25 mouse cellular contexts compared by ENCODE assay signal in genomic region chr4:55335030-55335770, GRCm38 (mm10). TPM values are rescaled to one million over a fixed set of nuclear protein-coding genes. Genes with fewer than 3 reads are reported as not detected.
DNase-seq lines count a peak whose midpoint lies in the region; ATAC-seq and TF ChIP-seq lines count a peak whose summit lies in the region.
"Had no signal": no experiment of that assay in that cellular context is flagged by ENCODE, and none has a peak within 500 bp of the region (broad histone marks: within the 10 kb centered on the region; RNA-seq: fewer than 3 reads in every experiment).

No protein-coding gene starts in this region.

- peak overlapping the region; percentile 99 for H3K27ac ChIP-seq in embryonic fibroblast, embryonic 13.5 days (ENCODE audit: insufficient read depth, low read length)
- H3K27ac ChIP-seq: heart, adult 2 months; heart, embryonic 10.5 days; heart, embryonic 13.5 days; hindbrain, embryonic 12.5 days; hindbrain, embryonic 15.5 days; intestine, embryonic 15.5 days had no signal

- H3K4me3 ChIP-seq in embryonic fibroblast, embryonic 13.5 days (ENCODE audit: insufficient read depth, low read length): no peak overlapping the region
- H3K4me3 ChIP-seq: heart, adult 2 months; heart, embryonic 10.5 days; heart, embryonic 13.5 days; hindbrain, embryonic 12.5 days; hindbrain, embryonic 15.5 days; intestine, embryonic 15.5 days had no signal

- ATAC-seq in megakaryocyte progenitor cell, adult 5-6 weeks (replicated peaks; ENCODE audit: poor library complexity): peak; percentile 57
- ATAC-seq: CD4-positive, CD25-positive, alpha-beta regulatory T cell, adult 4 months; forebrain, embryonic 14.5 days; forebrain, postnatal 0 days; intestine, embryonic 15.5 days had no signal

- peak; percentile 49 for DNase-seq in 3T3-L1 (ENCODE audit: low read depth, low spot score)
- DNase-seq in Muller cell, postnatal 12 days (ENCODE audit: inconsistent ontology term): peak; percentile 73
- DNase-seq in spleen, postnatal 14 days (ENCODE audit: low spot score in 2 of 2): no peak
- no peak for DNase-seq in frontal cortex, adult 2 months (ENCODE audit: extremely low spot score in 1 of 2, low spot score in 1 of 2)
- DNase-seq in right cerebral cortex, postnatal 25 days: no peak
- DNase-seq: adrenal gland, adult 2 months; adrenal gland, postnatal 14 days; cerebellum, adult 11-12 months; cerebellum, adult 8-10 months; cerebellum, postnatal 10 days; cerebellum, postnatal 36 days; forebrain, postnatal 0 days; gastrocnemius, postnatal 10 days; heart, adult 2 months; heart, postnatal 14 days; kidney, adult 11 months had no signal

- no peak for TF ChIP-seq CTCF in embryonic fibroblast, embryonic 13.5 days (IDR thresholded peaks at IDR 0.05; ENCODE audit: borderline replicate concordance, insufficient read depth, low read length)

- peaks cover 8% of the 10 kb centered on the region; the same call in 1 of the 2 replicates for H3K4me1 ChIP-seq in embryonic fibroblast, embryonic 13.5 days (ENCODE audit: control insufficient read depth, insufficient read depth, low read length)
- H3K4me1 ChIP-seq: heart, embryonic 10.5 days; hindbrain, embryonic 12.5 days; hindbrain, embryonic 15.5 days; intestine, embryonic 15.5 days had no signal

- TF ChIP-seq POLR2A in embryonic fibroblast, embryonic 13.5 days (IDR thresholded peaks at IDR 0.05; ENCODE audit: low read depth, low read length): no peak

RNA-seq across cellular contexts. Expression of gene Rad23b, which starts 14.6 kb away (rescaled TPM):
- polyA plus RNA-seq in embryonic fibroblast, embryonic 13.5 days (2011; ENCODE audit: insufficient read length, low read depth, missing spikeins): 306 and 316 TPM in 2 replicates
- total RNA-seq in megakaryocyte progenitor cell, adult 5-6 weeks (2015): 117 and 123 TPM in 2 replicates
- total RNA-seq in megakaryocyte progenitor cell, adult 5-6 weeks (2017): 146 and 165 TPM in 2 replicates
- polyA plus RNA-seq in frontal cortex, adult 2 months (2012; rRNA removed): 112 and 125 TPM in 2 replicates

Comparison
In these comparisons a context has a peak if more than half of its experiments do, and no peak if none do; other contexts are left out.
1. DNase-seq: peak in 3T3-L1 (single experiment) and Muller cell, postnatal 12 days (single experiment); none in spleen, postnatal 14 days (0 of 2), frontal cortex, adult 2 months (0 of 2) and right cerebral cortex, postnatal 25 days (single experiment).